ENCODE assay signal across 9 mouse cellular contexts in genomic region chr8:87660916-87661910, GRCm38 (mm10).
A peak's percentile ranks its signal among the peaks of the same experiment; 100 is the strongest.
DNase-seq lines count a peak whose midpoint lies in the region; ATAC-seq lines count a peak whose summit lies in the region.
"Had no signal": no experiment of that assay in that cellular context is flagged by ENCODE, and none has a peak within 500 bp of the region (broad histone marks: within the 10 kb centered on the region; RNA-seq: fewer than 3 reads in every experiment).

No protein-coding gene starts in this region.

- peak; percentile 34 to 38 for DNase-seq in spleen, adult 18-20 months
- no peak for DNase-seq in spleen, postnatal 4 days (ENCODE audit: low spot score in 2 of 2)
- peak; percentile 65 for DNase-seq in forebrain, embryonic 11.5 days (ENCODE audit: low spot score)
- no peak for DNase-seq in liver, embryonic 13.5 days
- DNase-seq in thymus, postnatal 14 days, result no peak
- DNase-seq in adipocyte (ENCODE audit: low spot score), result no peak
- DNase-seq: adrenal gland, postnatal 25 days; heart, postnatal 36 days had no signal

- no peak for ATAC-seq in forebrain, embryonic 11.5 days (replicated peaks; ENCODE audit: low FRiP score)
- no peak for ATAC-seq in liver, embryonic 13.5 days (ENCODE audit: low read depth)
- no peak for ATAC-seq in stomach, embryonic 16.5 days (ENCODE audit: insufficient read depth, low FRiP score)

- peak overlapping the region; percentile 50 for H3K27ac ChIP-seq in forebrain, embryonic 11.5 days (ENCODE audit: low read depth, low read length)
- no peak overlapping the region for H3K27ac ChIP-seq in liver, embryonic 13.5 days
- no peak overlapping the region for H3K27ac ChIP-seq in stomach, embryonic 16.5 days (ENCODE audit: low read length)

- no peaks in the 10 kb centered on the region for H3K9me3 ChIP-seq in forebrain, embryonic 11.5 days (ENCODE audit: control insufficient read depth, low read length)
- no peaks in the 10 kb centered on the region for H3K9me3 ChIP-seq in liver, embryonic 13.5 days (replicated peaks)
- no peaks in the 10 kb centered on the region for H3K9me3 ChIP-seq in stomach, embryonic 16.5 days (replicated peaks; ENCODE audit: control insufficient read depth, low read length)

- 2% methylated on average over 34 of the region's 34 CpGs for WGBS in forebrain, embryonic 11.5 days
- 4% methylated on average over 34 of the region's 34 CpGs for WGBS in liver, embryonic 13.5 days (ENCODE audit: insufficient replicate concordance)
- 39% methylated on average over 34 of the region's 34 CpGs for WGBS in stomach, embryonic 16.5 days

- peak overlapping the region; percentile 52 for H3K4me2 ChIP-seq in forebrain, embryonic 11.5 days (ENCODE audit: low read depth, low read length, severe bottlenecking)
- peak overlapping the region; percentile 32 for H3K4me2 ChIP-seq in liver, embryonic 13.5 days
- 0 out of 2 replicates have a peak overlapping the region, but pooled peaks have one; percentile 43 for H3K4me2 ChIP-seq in stomach, embryonic 16.5 days (ENCODE audit: low read depth, low read length)

- H3K4me3 ChIP-seq in forebrain, embryonic 11.5 days (ENCODE audit: low read depth, low read length), result no peak overlapping the region
- H3K4me3 ChIP-seq in liver, embryonic 13.5 days (replicated peaks), result peak overlapping the region; percentile 22; the same call in 1 of the 2 replicates
- no peak overlapping the region for H3K4me3 ChIP-seq in stomach, embryonic 16.5 days (replicated peaks; ENCODE audit: low read length)

- peak overlapping the region; percentile 8; the same call in 1 of the 2 replicates for H3K9ac ChIP-seq in forebrain, embryonic 11.5 days (ENCODE audit: low read length)
- H3K9ac ChIP-seq in liver, embryonic 13.5 days, result no peak overlapping the region
- no peak overlapping the region for H3K9ac ChIP-seq in stomach, embryonic 16.5 days (ENCODE audit: low read length)

- H3K27me3 ChIP-seq in forebrain, embryonic 11.5 days (ENCODE audit: control insufficient read depth, insufficient read depth, low read length), result peaks cover 22% of the 10 kb centered on the region
- peaks cover 62% of the 10 kb centered on the region for H3K27me3 ChIP-seq in liver, embryonic 13.5 days
- peaks cover 21% of the 10 kb centered on the region for H3K27me3 ChIP-seq in stomach, embryonic 16.5 days (ENCODE audit: control insufficient read depth, insufficient read depth, low read length)

- H3K36me3 ChIP-seq in forebrain, embryonic 11.5 days (ENCODE audit: control insufficient read depth, insufficient read depth, low read length), result no peaks in the 10 kb centered on the region
- H3K36me3 ChIP-seq in liver, embryonic 13.5 days, result no peaks in the 10 kb centered on the region
- no peaks in the 10 kb centered on the region for H3K36me3 ChIP-seq in stomach, embryonic 16.5 days (ENCODE audit: control insufficient read depth, insufficient read depth, low read length)

- peaks cover 38% of the 10 kb centered on the region for H3K4me1 ChIP-seq in forebrain, embryonic 11.5 days (replicated peaks; ENCODE audit: control insufficient read depth, insufficient read depth, low read length)
- peaks cover 29% of the 10 kb centered on the region for H3K4me1 ChIP-seq in liver, embryonic 13.5 days (replicated peaks)
- H3K4me1 ChIP-seq in stomach, embryonic 16.5 days (ENCODE audit: control insufficient read depth, insufficient read depth, low read length), result peaks cover 15% of the 10 kb centered on the region; the same call in 1 of the 2 replicates

Comparison
In these comparisons a context has a peak if more than half of its experiments do, and no peak if none do; other contexts are left out.
1. DNase-seq: peak in spleen, adult 18-20 months (2 of 2) and forebrain, embryonic 11.5 days (single experiment); none in spleen, postnatal 4 days (0 of 2), liver, embryonic 13.5 days (single experiment), thymus, postnatal 14 days (single experiment) and adipocyte (single experiment).
2. Peak in every context shown above with its lines, with median percentiles within 50 percentile points of each other: H3K4me2 ChIP-seq.